Mouse (Mus musculus): ENCODE measurements around the gene Npat. TPM values are rescaled to one million over a fixed set of nuclear protein-coding genes. Genes with fewer than 3 reads are reported as not detected.

Npat gene
- polyA plus RNA-seq (2014; fragmentation: Illumina TruSeq; extraction: RNeasy Lipid Tissue Mini Kit (QIAGEN cat#74804)): 62.3 TPM

GRCm38 (mm10) chr9:53536558-53537320 lies at the start of gene Npat, which contains the start of gene Atm:
Npat (plus strand) TSS chr9:53537047.
Atm (minus strand) TSS chr9:53536740.

GRCm38 (mm10) chr9:53609968-53610781 lies 73.3 kb downstream of the Npat start, which contains the start of gene Acat1:
Acat1 (minus strand) TSS chr9:53610382.

Other genes starting within 250 kb of the Npat start
- gene Exph5, start 235.4 kb upstream of the Npat start, polyA plus RNA-seq (2014; fragmentation: Illumina TruSeq; extraction: RNeasy Lipid Tissue Mini Kit (QIAGEN cat#74804)): 1.3 TPM
- 105 TPM for gene Kdelc2, start 153.0 kb upstream of the Npat start, polyA plus RNA-seq (2014; fragmentation: Illumina TruSeq; extraction: RNeasy Lipid Tissue Mini Kit (QIAGEN cat#74804))
- gene 4930550C14Rik, start 134.7 kb upstream of the Npat start, polyA plus RNA-seq (2014; fragmentation: Illumina TruSeq; extraction: RNeasy Lipid Tissue Mini Kit (QIAGEN cat#74804)): 13.5 TPM
- 30.1 TPM for gene Atm, start 307 bp upstream of the Npat start, polyA plus RNA-seq (2014; fragmentation: Illumina TruSeq; extraction: RNeasy Lipid Tissue Mini Kit (QIAGEN cat#74804))
- gene Acat1, start 73.3 kb downstream of the Npat start, polyA plus RNA-seq (2014; fragmentation: Illumina TruSeq; extraction: RNeasy Lipid Tissue Mini Kit (QIAGEN cat#74804)): 87.8 TPM
- gene Cul5, start 133.0 kb downstream of the Npat start, polyA plus RNA-seq (2014; fragmentation: Illumina TruSeq; extraction: RNeasy Lipid Tissue Mini Kit (QIAGEN cat#74804)): 112 TPM
- gene Rab39, start 169.2 kb downstream of the Npat start, polyA plus RNA-seq (2014; fragmentation: Illumina TruSeq; extraction: RNeasy Lipid Tissue Mini Kit (QIAGEN cat#74804)): 0.74 TPM
- 8.3 TPM for gene Slc35f2, start 234.5 kb downstream of the Npat start, polyA plus RNA-seq (2014; fragmentation: Illumina TruSeq; extraction: RNeasy Lipid Tissue Mini Kit (QIAGEN cat#74804))

Measured in ovary, adult 10 weeks (tissue).